Mouse (Mus musculus): ENCODE data around the gene Spg11. TPM values are rescaled to one million over a fixed set of nuclear protein-coding genes. Genes with fewer than 3 reads are reported as not detected.
A peak's percentile ranks its signal among the peaks of the same experiment; 100 is the strongest.

Spg11 gene
- polyA plus RNA-seq, 1 experiment: 7.1 TPM

GRCm38 (mm10) chr2:122132078-122132477 is 13.9 kb upstream of the Spg11 start:
- Histone ChIP-seq H3K36me3 (ENCODE audit: control insufficient read depth, insufficient read depth, low read length) (no peaks in the 10 kb centered on the region), H3K27ac (ENCODE audit: insufficient read depth, low read length) (no peak overlapping the region), H3K4me1 (ENCODE audit: control insufficient read depth, insufficient read depth, insufficient read length) (no peaks in the 10 kb centered on the region), H3K27me3 (ENCODE audit: control insufficient read depth, insufficient read depth, low read length) (no peaks in the 10 kb centered on the region), H3K4me3 (ENCODE audit: extremely low read depth, insufficient read depth, insufficient read length) (no peak overlapping the region)
- TF ChIP-seq POLR2A (IDR thresholded peaks at IDR 0.05; ENCODE audit: low read depth, low read length): no peak
- TF ChIP-seq CTCF (IDR thresholded peaks at IDR 0.05; ENCODE audit: extremely low read depth, insufficient read depth, insufficient read length, insufficient replicate concordance): no peak
- WGBS: 48% methylated on average over 2 of the region's 2 CpGs
- no peak for DNase-seq (ENCODE audit: low read depth in 1 of 2, low spot score in 2 of 2)

GRCm38 (mm10) chr2:122127635-122128034 is 9.4 kb upstream of the Spg11 start:
- no peak for DNase-seq (ENCODE audit: low read depth in 1 of 2, low spot score in 2 of 2)
- Histone ChIP-seq H3K4me3 (ENCODE audit: extremely low read depth, insufficient read depth, insufficient read length) (no peak overlapping the region), H3K27me3 (ENCODE audit: control insufficient read depth, insufficient read depth, low read length) (no peaks in the 10 kb centered on the region), H3K4me1 (ENCODE audit: control insufficient read depth, insufficient read depth, insufficient read length) (peaks cover 7% of the 10 kb centered on the region; the same call in 1 of the 2 replicates), H3K27ac (ENCODE audit: insufficient read depth, low read length) (no peak overlapping the region), H3K36me3 (ENCODE audit: control insufficient read depth, insufficient read depth, low read length) (no peaks in the 10 kb centered on the region)
- TF ChIP-seq POLR2A (IDR thresholded peaks at IDR 0.05; ENCODE audit: low read depth, low read length) (no peak), CTCF (IDR thresholded peaks at IDR 0.05; ENCODE audit: extremely low read depth, insufficient read depth, insufficient read length, insufficient replicate concordance) (no peak)
- 97% methylated on average over 4 of the region's 4 CpGs for WGBS

- DNase-seq (ENCODE audit: low read depth in 1 of 2, low spot score in 2 of 2): no peak
- 0 out of 2 replicates have a peak overlapping the region, but pooled peaks have one; percentile 4 for H3K27ac ChIP-seq (ENCODE audit: insufficient read depth, low read length)
- TF ChIP-seq POLR2A (IDR thresholded peaks at IDR 0.05; ENCODE audit: low read depth, low read length) (no peak), CTCF (IDR thresholded peaks at IDR 0.05; ENCODE audit: extremely low read depth, insufficient read depth, insufficient read length, insufficient replicate concordance) (no peak)
- WGBS: 17% methylated on average over 5 of the region's 5 CpGs
- H3K36me3 ChIP-seq (ENCODE audit: control insufficient read depth, insufficient read depth, low read length): no peaks in the 10 kb centered on the region
- no peaks in the 10 kb centered on the region for H3K27me3 ChIP-seq (ENCODE audit: control insufficient read depth, insufficient read depth, low read length)
- H3K4me3 ChIP-seq (ENCODE audit: extremely low read depth, insufficient read depth, insufficient read length): no peak overlapping the region
- peaks cover 7% of the 10 kb centered on the region; the same call in 1 of the 2 replicates for H3K4me1 ChIP-seq (ENCODE audit: control insufficient read depth, insufficient read depth, insufficient read length)
Measured at GRCm38 (mm10) chr2:122126765-122127347, 8.7 kb upstream of the Spg11 start.

- no peak overlapping the region for H3K4me3 ChIP-seq (ENCODE audit: extremely low read depth, insufficient read depth, insufficient read length)
- TF ChIP-seq POLR2A (IDR thresholded peaks at IDR 0.05; ENCODE audit: low read depth, low read length) (no peak), CTCF (IDR thresholded peaks at IDR 0.05; ENCODE audit: extremely low read depth, insufficient read depth, insufficient read length, insufficient replicate concordance) (no peak)
- DNase-seq (ENCODE audit: low read depth in 1 of 2, low spot score in 2 of 2): no peak
- H3K4me1 ChIP-seq (ENCODE audit: control insufficient read depth, insufficient read depth, insufficient read length): peaks cover 7% of the 10 kb centered on the region; the same call in 1 of the 2 replicates
- H3K27ac ChIP-seq (ENCODE audit: insufficient read depth, low read length): no peak overlapping the region
- H3K36me3 ChIP-seq (ENCODE audit: control insufficient read depth, insufficient read depth, low read length): no peaks in the 10 kb centered on the region
- H3K27me3 ChIP-seq (ENCODE audit: control insufficient read depth, insufficient read depth, low read length): no peaks in the 10 kb centered on the region
- WGBS: 42% methylated on average over 12 of the region's 12 CpGs
Measured at GRCm38 (mm10) chr2:122125680-122126572, 7.7 kb upstream of the Spg11 start.

- DNase-seq (ENCODE audit: low read depth in 1 of 2, low spot score in 2 of 2): no peak
- no peak for TF ChIP-seq POLR2A (IDR thresholded peaks at IDR 0.05; ENCODE audit: low read depth, low read length)
- no peak for TF ChIP-seq CTCF (IDR thresholded peaks at IDR 0.05; ENCODE audit: extremely low read depth, insufficient read depth, insufficient read length, insufficient replicate concordance)
- H3K36me3 ChIP-seq (ENCODE audit: control insufficient read depth, insufficient read depth, low read length): peaks cover 5% of the 10 kb centered on the region
- no peaks in the 10 kb centered on the region for H3K27me3 ChIP-seq (ENCODE audit: control insufficient read depth, insufficient read depth, low read length)
- H3K27ac ChIP-seq (ENCODE audit: insufficient read depth, low read length): no peak overlapping the region
- no peak overlapping the region for H3K4me3 ChIP-seq (ENCODE audit: extremely low read depth, insufficient read depth, insufficient read length)
- peaks cover 5% of the 10 kb centered on the region for H3K4me1 ChIP-seq (ENCODE audit: control insufficient read depth, insufficient read depth, insufficient read length)
- WGBS: 93% methylated on average over 2 of the region's 2 CpGs
Measured at GRCm38 (mm10) chr2:122116888-122117287, 1.3 kb downstream of the Spg11 start.

GRCm38 (mm10) chr2:122109714-122110113 is 8.5 kb downstream of the Spg11 start:
- WGBS: 60% methylated on average over 4 of the region's 4 CpGs
- H3K4me3 ChIP-seq (ENCODE audit: extremely low read depth, insufficient read depth, insufficient read length): no peak overlapping the region
- DNase-seq (ENCODE audit: low read depth in 1 of 2, low spot score in 2 of 2): no peak
- H3K36me3 ChIP-seq (ENCODE audit: control insufficient read depth, insufficient read depth, low read length): peaks cover 27% of the 10 kb centered on the region
- H3K27ac ChIP-seq (ENCODE audit: insufficient read depth, low read length): no peak overlapping the region
- no peak for TF ChIP-seq CTCF (IDR thresholded peaks at IDR 0.05; ENCODE audit: extremely low read depth, insufficient read depth, insufficient read length, insufficient replicate concordance)
- no peak for TF ChIP-seq POLR2A (IDR thresholded peaks at IDR 0.05; ENCODE audit: low read depth, low read length)
- no peaks in the 10 kb centered on the region for H3K27me3 ChIP-seq (ENCODE audit: control insufficient read depth, insufficient read depth, low read length)
- H3K4me1 ChIP-seq (ENCODE audit: control insufficient read depth, insufficient read depth, insufficient read length): no peaks in the 10 kb centered on the region
